Mouse (Mus musculus) ES-Bruce4 (cell line): ENCODE results near the gene Mcoln2.

Experiments used
- CTCF ChIP-seq: IDR thresholded peaks from one replicate; pipeline ENCODE4 v1.8.1; 2011; ENCODE audit warnings: low read depth, low read length
- POLR2A ChIP-seq: IDR thresholded peaks from one replicate; pipeline ENCODE4 v1.8.1; 2011; ENCODE audit warnings: low read length; ENCODE audit not compliant: insufficient read depth

- TF ChIP-seq CTCF (no peak), POLR2A (no peak)
Measured at GRCm38 (mm10) chr3:146195153-146195552, 45.5 kb downstream of the Mcoln2 start.
